Mouse (Mus musculus) embryo, embryonic 9.5 days (tissue): ENCODE results near the gene Trip13.

ENCODE experiments used
- DNase-seq: peaks from one replicate; pipeline ENCODE4 v3.0.0-alpha.2; 2017; ENCODE audit errors: extremely low spot score

Trip13 gene

DNA sequence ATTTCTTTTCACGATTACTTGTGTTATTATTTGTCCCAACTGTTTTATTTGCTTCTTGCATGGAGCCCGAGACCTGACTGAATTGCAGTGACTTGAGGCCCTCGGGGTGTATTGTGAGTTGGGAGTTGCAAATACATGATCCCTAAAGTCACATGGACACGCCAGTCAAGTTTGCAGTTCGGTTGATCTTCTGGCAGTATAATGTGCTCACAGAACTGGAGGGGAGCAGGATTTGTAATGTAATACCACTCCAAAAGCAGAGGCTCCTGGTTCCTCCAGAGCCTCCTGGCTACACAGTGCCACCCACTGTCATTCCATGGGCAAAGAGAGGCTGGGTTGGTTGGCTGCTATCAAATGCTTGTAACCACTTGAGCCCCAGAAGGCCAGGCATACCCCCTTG lies 51.0 kb downstream of the Trip13 start:
- DNase-seq = no peak

GRCm38 (mm10) chr13:73886066-73886465 lies 51.5 kb downstream of the Trip13 start:
- no peak for DNase-seq

- DNase-seq = no peak
These were observed 51.9 kb downstream of the Trip13 start for GRCm38 (mm10) chr13:73885656-73886055.

DNA sequence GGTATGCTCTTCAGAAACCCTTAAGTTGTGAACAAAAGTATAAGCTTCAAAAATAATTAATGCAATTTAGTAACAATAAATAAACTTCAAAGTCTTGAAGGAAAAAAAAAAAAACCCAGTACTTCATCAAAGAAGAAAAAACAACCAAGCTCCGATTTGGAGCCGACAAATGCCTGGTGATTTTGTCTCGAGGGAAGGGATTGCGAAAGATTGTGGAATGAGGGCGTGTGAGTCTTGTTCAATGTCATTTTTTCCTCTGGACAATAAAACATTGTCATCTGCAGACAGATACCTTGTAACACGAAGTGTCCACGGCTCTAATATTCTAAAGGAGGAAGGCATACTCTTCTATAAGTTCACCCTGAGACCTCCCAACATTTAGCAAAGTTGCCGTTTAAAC lies 56.2 kb downstream of the Trip13 start:
- DNase-seq = no peak

DNA sequence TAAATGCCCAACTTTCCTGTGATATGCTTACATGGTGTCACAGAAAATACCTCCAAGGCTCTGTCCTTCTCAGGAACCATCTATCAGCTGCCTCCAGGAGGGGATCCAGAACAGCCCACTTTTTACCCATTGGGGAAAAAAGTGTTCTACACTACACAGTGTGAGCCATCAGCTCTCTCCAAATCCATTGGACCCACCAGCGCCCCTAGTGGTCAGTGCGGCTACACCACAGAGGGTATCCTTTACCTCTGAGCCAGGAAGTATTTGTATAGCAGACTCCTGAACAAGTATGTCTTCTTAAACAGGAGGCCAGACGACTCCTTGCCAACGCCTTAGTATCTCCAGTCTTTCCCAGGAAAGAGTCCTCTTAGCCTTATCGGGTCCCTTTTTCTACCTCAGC lies 57.8 kb downstream of the Trip13 start:
- DNase-seq = no peak

DNA sequence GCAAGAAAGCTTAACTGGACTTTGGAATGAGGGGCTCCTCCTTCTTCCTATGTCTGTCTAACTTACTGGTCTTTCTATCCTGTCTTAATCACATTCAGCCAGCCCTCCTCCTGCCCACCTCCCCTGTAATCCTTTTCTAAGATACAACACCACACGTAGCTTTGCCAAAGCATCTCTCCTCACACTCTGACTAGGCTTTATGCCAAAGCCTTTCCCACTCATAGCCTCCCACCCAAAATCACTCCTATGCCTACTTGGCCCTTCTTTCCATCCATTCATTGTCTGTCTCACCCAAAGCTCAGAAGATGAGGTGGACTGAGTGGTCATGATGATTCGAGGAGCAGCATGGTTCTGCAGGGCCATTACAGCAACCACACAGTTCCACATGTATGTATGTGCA lies 65.4 kb downstream of the Trip13 start:
- no peak for DNase-seq
